Mouse (Mus musculus) brain, adult 2 months (tissue): Measurements from ENCODE around the gene Scn4a.

Experiments
- DNase-seq: peaks from one replicate; pipeline ENCODE4 v3.0.0; 2011; ENCODE audit warnings: low read depth, low spot score

The Scn4a gene

GRCm38 (mm10) chr11:106314333-106314812, 38.7 kb downstream of the Scn4a start, which contains the start of gene Cd79b:
TSS of gene Cd79b (minus strand) at chr11:106314762.
- DNase-seq = no peak

GRCm38 (mm10) chr11:106313533-106313932, 39.6 kb downstream of the Scn4a start:
- DNase-seq = no peak

GRCm38 (mm10) chr11:106310123-106310522, 43.0 kb downstream of the Scn4a start:
- no peak for DNase-seq

- DNase-seq = no peak
Observed at GRCm38 (mm10) chr11:106308162-106308561, 44.9 kb downstream of the Scn4a start.

- DNase-seq = no peak
Observed at GRCm38 (mm10) chr11:106307432-106307831, 45.7 kb downstream of the Scn4a start.

GRCm38 (mm10) chr11:106306758-106307157, 46.3 kb downstream of the Scn4a start:
- DNase-seq = no peak

GRCm38 (mm10) chr11:106306065-106306385, 47.1 kb downstream of the Scn4a start:
- no peak for DNase-seq

GRCm38 (mm10) chr11:106305348-106306064, 47.6 kb downstream of the Scn4a start:
- DNase-seq = no peak

GRCm38 (mm10) chr11:106302634-106303033, 50.5 kb downstream of the Scn4a start:
- DNase-seq = peak; percentile 84

- no peak for DNase-seq
Observed at GRCm38 (mm10) chr11:106301765-106302164, 51.3 kb downstream of the Scn4a start, which contains the start of gene Gh. TSS of gene Gh (minus strand) at chr11:106301865.

- DNase-seq = peak; percentile 89
Observed at GRCm38 (mm10) chr11:106291861-106292260, 61.2 kb downstream of the Scn4a start.

- DNase-seq = no peak
Observed at GRCm38 (mm10) chr11:106290376-106290775, 62.7 kb downstream of the Scn4a start.

- peak; percentile 96 for DNase-seq
Observed at GRCm38 (mm10) chr11:106289369-106289768, 63.7 kb downstream of the Scn4a start.

- peak; percentile 95 for DNase-seq
Observed at GRCm38 (mm10) chr11:106286987-106287386, 66.1 kb downstream of the Scn4a start.

- peak; percentile 64 for DNase-seq
Observed at GRCm38 (mm10) chr11:106286206-106286605, 66.9 kb downstream of the Scn4a start.

GRCm38 (mm10) chr11:106284126-106284525, 69.0 kb downstream of the Scn4a start:
- no peak for DNase-seq

GRCm38 (mm10) chr11:106283371-106283770, 69.7 kb downstream of the Scn4a start:
- peak; percentile 79 for DNase-seq

GRCm38 (mm10) chr11:106282452-106282851, 70.6 kb downstream of the Scn4a start:
- DNase-seq = no peak

- peak; percentile 99 for DNase-seq
Observed at GRCm38 (mm10) chr11:106276454-106276853, 76.6 kb downstream of the Scn4a start, which contains the start of gene Tcam1. TSS of gene Tcam1 (plus strand) at chr11:106276672.

GRCm38 (mm10) chr11:106274971-106275411, 78.1 kb downstream of the Scn4a start:
- no peak for DNase-seq

GRCm38 (mm10) chr11:106274374-106274773, 78.7 kb downstream of the Scn4a start:
- no peak for DNase-seq

GRCm38 (mm10) chr11:106273811-106274210, 79.3 kb downstream of the Scn4a start:
- DNase-seq = no peak

GRCm38 (mm10) chr11:106273311-106273684, 79.8 kb downstream of the Scn4a start:
- no peak for DNase-seq
